Mouse (Mus musculus): ENCODE data around the gene Cysrt1. TPM values are rescaled to one million over a fixed set of nuclear protein-coding genes. Genes with fewer than 3 reads are reported as not detected.

Cysrt1 gene
- 326 and 355 TPM in 2 replicates for polyA plus RNA-seq (2015; fragmentation: Nextera tagmentation; extraction: Ambion mirVana)

DNA sequence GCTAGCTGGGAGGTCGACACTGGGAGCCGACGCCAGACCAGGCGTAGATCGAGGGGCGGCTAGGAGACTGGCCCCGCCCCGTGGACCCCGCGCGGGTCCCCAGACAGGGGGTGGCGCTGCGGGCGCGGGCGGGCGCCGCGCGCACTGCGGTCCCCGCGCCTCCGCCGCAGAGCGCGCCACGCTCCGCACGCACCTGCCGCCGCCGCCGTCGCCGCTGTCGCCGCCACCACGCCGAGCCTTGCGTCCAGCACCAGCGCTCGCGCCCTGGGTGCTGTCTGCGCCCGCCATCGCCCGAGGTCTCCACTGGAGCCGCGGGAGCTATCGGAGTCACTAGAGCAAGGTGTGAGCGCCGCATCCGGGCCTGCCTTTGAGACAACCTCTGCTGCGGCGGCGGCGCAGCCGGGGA is at the start of gene Cysrt1, which contains the start of gene Rnf208:
Gene Cysrt1 (minus strand): TSS at position 352 of the 406 bp plus-strand sequence.
Gene Rnf208 (plus strand): TSS at position 155 of the 406 bp plus-strand sequence.
- peak within 1 kb of the TSS; percentile 91 for H3K27ac ChIP-seq (replicated peaks)
- peak within 1 kb of the TSS; percentile 69 for H3K9ac ChIP-seq (ENCODE audit: low read length)
- DNase-seq (ENCODE audit: low spot score) (peak; percentile 56), ATAC-seq (ENCODE audit: low FRiP score, low TSS enrichment) (no peak)
- no peaks in the 10 kb centered on the region for H3K9me3 ChIP-seq (ENCODE audit: control insufficient read depth, low read length)
- peaks cover 7% of the 10 kb centered on the region for H3K4me1 ChIP-seq (replicated peaks; ENCODE audit: control insufficient read depth, insufficient read depth)
- WGBS = under 1% methylated on average over 38 of the region's 59 CpGs
- H3K4me2 ChIP-seq (replicated peaks; ENCODE audit: low read depth) = peak within 1 kb of the TSS; percentile 78
- no peaks in the 10 kb centered on the region for H3K27me3 ChIP-seq (ENCODE audit: control insufficient read depth, insufficient read depth, low read length)
- TF ChIP-seq CTCF (IDR thresholded peaks at IDR 0.05; ENCODE audit: low read depth) (no peak), EP300 (optimal IDR thresholded peaks at IDR 0.05) (no peak)
- peaks cover 2% of the 10 kb centered on the region; the same call in 1 of the 2 replicates for H3K36me3 ChIP-seq (ENCODE audit: control insufficient read depth, insufficient read depth, low read length)
- peak within 1 kb of the TSS; percentile 45 for H3K4me3 ChIP-seq (ENCODE audit: low read depth, low read length)

DNA sequence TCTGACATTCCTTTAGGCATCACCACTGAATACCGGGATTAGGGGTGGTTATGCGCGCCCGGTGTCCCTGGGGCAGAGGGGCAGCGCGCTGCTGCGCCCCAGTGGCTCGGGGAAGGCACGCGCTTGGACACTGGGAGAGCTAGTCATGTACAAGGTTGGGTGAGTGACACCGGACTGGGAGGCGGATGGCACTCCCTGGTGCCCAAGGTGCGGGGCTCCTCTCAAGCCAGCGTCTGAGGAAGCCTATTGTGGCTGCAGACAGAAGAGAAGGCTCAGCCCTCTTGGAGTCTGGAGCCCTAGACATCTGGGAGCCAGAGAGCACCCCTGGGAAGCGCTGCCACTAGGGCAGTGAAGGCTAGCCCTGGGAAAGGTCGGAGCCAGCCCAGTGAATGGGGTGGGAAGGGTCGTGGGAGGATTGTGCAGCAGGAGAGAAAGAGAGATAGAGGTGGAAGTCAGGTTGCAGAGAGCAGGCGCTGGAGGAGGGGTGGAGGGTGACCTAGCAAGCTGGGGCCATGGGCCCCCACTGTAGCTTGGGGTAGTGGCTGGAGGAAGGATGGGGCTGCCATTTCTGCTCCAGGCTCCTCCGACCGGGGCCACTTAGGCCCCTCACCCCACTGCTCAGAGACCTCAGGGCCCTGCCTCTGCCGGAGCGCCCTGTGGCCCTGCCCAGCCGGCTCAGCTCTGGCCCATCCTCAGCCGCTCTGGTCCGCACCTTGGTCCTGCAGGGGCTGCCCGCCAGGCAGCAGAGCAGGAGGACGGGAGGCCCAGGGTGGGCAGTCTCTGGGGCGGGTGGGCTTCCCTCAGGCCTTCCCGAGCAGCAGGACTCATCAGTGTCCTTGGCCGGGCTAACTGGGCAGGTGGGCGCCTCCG is 49.2 kb upstream of the Cysrt1 start:
- H3K9ac ChIP-seq (ENCODE audit: low read length) = peak overlapping the region; percentile 23
- peak overlapping the region; percentile 30; the same call in 1 of the 2 replicates for H3K27ac ChIP-seq (replicated peaks)
- ATAC-seq (ENCODE audit: low FRiP score, low TSS enrichment) = no peak
- no peaks in the 10 kb centered on the region for H3K9me3 ChIP-seq (ENCODE audit: control insufficient read depth, low read length)
- no peaks in the 10 kb centered on the region for H3K36me3 ChIP-seq (ENCODE audit: control insufficient read depth, insufficient read depth, low read length)
- WGBS = 8% methylated on average over 31 of the region's 32 CpGs
- DNase-seq (ENCODE audit: low spot score) = peak; percentile 48
- peaks cover 8% of the 10 kb centered on the region; the same call in 1 of the 2 replicates for H3K4me1 ChIP-seq (replicated peaks; ENCODE audit: control insufficient read depth, insufficient read depth)
- H3K27me3 ChIP-seq (ENCODE audit: control insufficient read depth, insufficient read depth, low read length) = peaks cover 8% of the 10 kb centered on the region; the same call in 1 of the 2 replicates
- peak; percentile 27; the same call in 1 of the 2 replicates for TF ChIP-seq CTCF (IDR thresholded peaks at IDR 0.05; ENCODE audit: low read depth)
- TF ChIP-seq EP300 (optimal IDR thresholded peaks at IDR 0.05) = no peak
- H3K4me2 ChIP-seq (replicated peaks; ENCODE audit: low read depth) = peak overlapping the region; percentile 70
- peak overlapping the region; percentile 38 for H3K4me3 ChIP-seq (ENCODE audit: low read depth, low read length)

DNA sequence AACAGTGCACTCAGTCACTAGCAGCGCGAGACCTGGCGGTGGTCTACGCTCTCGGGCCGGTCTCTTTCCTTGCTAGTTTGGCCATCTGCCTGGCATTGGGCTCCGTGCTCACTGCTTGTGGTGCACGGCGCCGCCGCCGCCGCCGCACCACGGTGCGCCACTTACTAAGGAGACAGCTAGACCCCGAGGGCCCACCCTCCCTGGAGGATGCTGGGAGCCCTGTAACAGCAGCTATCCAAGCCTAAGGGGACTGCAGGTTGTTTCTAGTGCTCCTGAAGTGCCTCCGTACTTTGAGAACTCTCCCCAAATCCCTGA is 48.5 kb upstream of the Cysrt1 start:
- peak overlapping the region; percentile 13; the same call in 1 of the 2 replicates for H3K27ac ChIP-seq (replicated peaks)
- H3K4me3 ChIP-seq (ENCODE audit: low read depth, low read length) = peak overlapping the region; percentile 38
- ATAC-seq (ENCODE audit: low FRiP score, low TSS enrichment) (no peak), DNase-seq (ENCODE audit: low spot score) (peak; percentile 35)
- H3K36me3 ChIP-seq (ENCODE audit: control insufficient read depth, insufficient read depth, low read length) = no peaks in the 10 kb centered on the region
- H3K4me1 ChIP-seq (replicated peaks; ENCODE audit: control insufficient read depth, insufficient read depth) = peaks cover 8% of the 10 kb centered on the region; the same call in 1 of the 2 replicates
- 3% methylated on average over 18 of the region's 18 CpGs for WGBS
- H3K4me2 ChIP-seq (replicated peaks; ENCODE audit: low read depth) = peak overlapping the region; percentile 70
- no peak for TF ChIP-seq CTCF (IDR thresholded peaks at IDR 0.05; ENCODE audit: low read depth)
- no peak for TF ChIP-seq EP300 (optimal IDR thresholded peaks at IDR 0.05)
- peaks cover 8% of the 10 kb centered on the region; the same call in 1 of the 2 replicates for H3K27me3 ChIP-seq (ENCODE audit: control insufficient read depth, insufficient read depth, low read length)
- H3K9ac ChIP-seq (ENCODE audit: low read length) = peak overlapping the region; percentile 23; the same call in 1 of the 2 replicates
- no peaks in the 10 kb centered on the region for H3K9me3 ChIP-seq (ENCODE audit: control insufficient read depth, low read length)

DNA sequence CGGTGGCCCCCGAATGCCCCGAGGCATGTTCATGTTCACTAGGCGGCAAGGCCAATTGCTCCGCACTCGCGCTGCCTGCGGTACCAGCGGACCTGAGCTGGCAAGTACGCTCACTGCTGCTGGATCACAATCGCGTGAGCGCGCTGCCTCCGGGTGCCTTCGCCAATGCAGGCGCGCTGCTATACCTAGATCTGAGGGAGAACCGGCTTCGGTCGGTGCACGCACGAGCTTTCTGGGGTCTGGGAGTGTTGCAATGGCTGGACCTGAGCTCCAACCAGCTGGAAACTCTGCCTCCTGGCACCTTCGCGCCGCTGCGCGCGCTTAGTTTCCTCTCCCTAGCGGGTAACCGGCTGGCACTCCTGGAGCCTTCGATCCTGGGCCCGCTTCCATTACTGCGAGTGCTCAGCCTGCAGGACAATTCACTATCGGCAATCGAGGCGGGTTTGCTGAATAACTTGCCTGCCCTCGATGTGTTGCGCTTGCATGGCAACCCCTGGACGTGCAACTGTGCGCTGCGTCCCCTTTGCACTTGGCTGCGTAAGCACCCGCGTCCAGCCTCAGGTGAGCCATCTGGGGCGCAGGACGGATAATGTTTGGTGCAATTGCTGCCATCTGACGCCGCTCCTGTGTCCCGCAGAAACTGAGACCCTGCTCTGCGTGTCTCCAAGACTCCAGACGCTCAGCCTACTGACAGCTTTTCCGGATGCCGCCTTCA is 48.0 kb upstream of the Cysrt1 start:
- Histone ChIP-seq H3K9me3 (ENCODE audit: control insufficient read depth, low read length) (no peaks in the 10 kb centered on the region), H3K27ac (replicated peaks) (peak overlapping the region; percentile 81), H3K4me3 (ENCODE audit: low read depth, low read length) (peak overlapping the region; percentile 38), H3K27me3 (ENCODE audit: control insufficient read depth, insufficient read depth, low read length) (peaks cover 8% of the 10 kb centered on the region; the same call in 1 of the 2 replicates), H3K9ac (ENCODE audit: low read length) (peak overlapping the region; percentile 23), H3K4me2 (replicated peaks; ENCODE audit: low read depth) (peak overlapping the region; percentile 70), H3K4me1 (replicated peaks; ENCODE audit: control insufficient read depth, insufficient read depth) (peaks cover 8% of the 10 kb centered on the region; the same call in 1 of the 2 replicates), H3K36me3 (ENCODE audit: control insufficient read depth, insufficient read depth, low read length) (no peaks in the 10 kb centered on the region)
- peak; percentile 45 for DNase-seq (ENCODE audit: low spot score)
- 1% methylated on average over 54 of the region's 54 CpGs for WGBS
- no peak for ATAC-seq (ENCODE audit: low FRiP score, low TSS enrichment)
- no peak for TF ChIP-seq EP300 (optimal IDR thresholded peaks at IDR 0.05)
- no peak for TF ChIP-seq CTCF (IDR thresholded peaks at IDR 0.05; ENCODE audit: low read depth)

DNA sequence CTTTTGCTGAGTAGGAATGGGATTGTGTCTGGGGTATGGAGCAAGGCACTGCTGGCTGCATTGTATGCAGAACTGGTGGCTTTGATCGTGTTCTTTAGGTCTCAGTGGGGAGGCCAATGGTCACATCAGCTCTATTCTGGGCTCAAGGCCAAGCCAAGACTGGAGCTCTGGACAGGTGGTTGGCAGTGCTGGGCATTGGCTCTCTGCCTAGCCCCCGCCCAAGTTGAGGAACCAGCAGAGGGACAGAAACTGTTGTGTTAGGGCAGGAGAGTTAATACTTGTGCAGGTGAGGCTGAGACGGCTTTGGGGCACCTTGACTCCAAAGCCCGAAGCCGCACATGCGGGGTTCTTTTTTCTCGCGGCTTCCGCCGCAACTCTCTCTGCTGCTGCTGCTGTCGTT is 47.4 kb upstream of the Cysrt1 start, which contains the start of gene Lrrc26:
Gene Lrrc26 (plus strand): TSS at position 265 of the 400 bp plus-strand sequence.
- peak within 1 kb of the TSS; percentile 38 for H3K4me3 ChIP-seq (ENCODE audit: low read depth, low read length)
- peaks cover 8% of the 10 kb centered on the region; the same call in 1 of the 2 replicates for H3K27me3 ChIP-seq (ENCODE audit: control insufficient read depth, insufficient read depth, low read length)
- peak within 1 kb of the TSS; percentile 70 for H3K4me2 ChIP-seq (replicated peaks; ENCODE audit: low read depth)
- WGBS = 7% methylated on average over 11 of the region's 11 CpGs
- peak within 1 kb of the TSS; percentile 94 for H3K27ac ChIP-seq (replicated peaks)
- H3K36me3 ChIP-seq (ENCODE audit: control insufficient read depth, insufficient read depth, low read length) = peaks cover 5% of the 10 kb centered on the region
- H3K4me1 ChIP-seq (replicated peaks; ENCODE audit: control insufficient read depth, insufficient read depth) = peaks cover 8% of the 10 kb centered on the region; the same call in 1 of the 2 replicates
- no peak for TF ChIP-seq EP300 (optimal IDR thresholded peaks at IDR 0.05)
- no peak for TF ChIP-seq CTCF (IDR thresholded peaks at IDR 0.05; ENCODE audit: low read depth)
- DNase-seq (ENCODE audit: low spot score) (peak; percentile 87), ATAC-seq (ENCODE audit: low FRiP score, low TSS enrichment) (peak; percentile 18)
- H3K9ac ChIP-seq (ENCODE audit: low read length) = peak within 1 kb of the TSS; percentile 23
- no peaks in the 10 kb centered on the region for H3K9me3 ChIP-seq (ENCODE audit: control insufficient read depth, low read length)
